Mouse (Mus musculus): ENCODE measurements around the gene Il22ra1.

GRCm38 (mm10) chr4:135743520-135743919, 15.5 kb downstream of the Il22ra1 start:
- no peak for TF ChIP-seq TAL1 (IDR thresholded peaks at IDR 0.05; ENCODE audit: low read length)
- TF ChIP-seq GATA1 (IDR thresholded peaks at IDR 0.05; ENCODE audit: low read length): no peak

All from erythroblast, embryonic 14.5 days (primary cell).